In the genomic region with DNA sequence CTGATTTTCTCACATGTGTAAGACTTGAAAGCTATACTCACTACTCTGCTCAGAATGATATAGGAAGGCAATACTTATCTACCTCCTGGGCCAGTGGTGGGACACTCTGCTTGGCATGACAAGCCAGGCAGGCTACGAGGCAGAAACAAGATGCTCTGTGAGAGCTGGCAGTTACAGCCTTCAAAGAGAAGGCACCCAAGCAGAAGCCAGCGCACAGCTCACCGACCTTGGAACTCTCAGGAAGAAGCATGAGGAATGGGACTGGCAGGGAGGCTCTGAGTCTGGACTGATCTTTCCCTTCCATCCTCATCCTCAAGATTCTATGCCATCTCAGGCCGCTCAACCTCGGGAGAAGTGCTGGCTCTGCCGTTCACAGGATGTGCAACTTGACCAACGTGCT, we compare ENCODE assay signal across 28 mouse cellular contexts. TPM values are rescaled to one million over a fixed set of nuclear protein-coding genes. Genes with fewer than 3 reads are reported as not detected.
DNase-seq lines count a peak whose midpoint lies in the region; ATAC-seq lines count a peak whose summit lies in the region.
"Had no signal": no experiment of that assay in that cellular context is flagged by ENCODE, and none has a peak within 500 bp of the region (broad histone marks: within the 10 kb centered on the region; RNA-seq: fewer than 3 reads in every experiment).

No protein-coding gene starts in this region.

- H3K4me1 ChIP-seq in embryonic facial prominence, embryonic 13.5 days, result peaks cover 44% of the 10 kb centered on the region
- H3K4me1 ChIP-seq in embryonic facial prominence, embryonic 10.5 days, result peaks cover 51% of the 10 kb centered on the region
- peaks cover 53% of the 10 kb centered on the region for H3K4me1 ChIP-seq in hindbrain, embryonic 13.5 days (replicated peaks)
- peaks cover 3% of the 10 kb centered on the region; the same call in 1 of the 2 replicates for H3K4me1 ChIP-seq in hindbrain, embryonic 11.5 days (replicated peaks; ENCODE audit: control insufficient read depth, insufficient read depth, low read length)
- peaks cover 49% of the 10 kb centered on the region for H3K4me1 ChIP-seq in limb, embryonic 10.5 days
- H3K4me1 ChIP-seq in neural tube, embryonic 15.5 days, result peaks cover 42% of the 10 kb centered on the region
- H3K4me1 ChIP-seq: liver, embryonic 15.5 days had no signal

- no peaks in the 10 kb centered on the region for H3K36me3 ChIP-seq in embryonic facial prominence, embryonic 13.5 days
- 0 out of 2 replicates have a peak, but pooled peaks cover 4% of the 10 kb centered on the region for H3K36me3 ChIP-seq in embryonic facial prominence, embryonic 10.5 days (replicated peaks)
- no peaks in the 10 kb centered on the region for H3K36me3 ChIP-seq in hindbrain, embryonic 13.5 days
- no peaks in the 10 kb centered on the region for H3K36me3 ChIP-seq in hindbrain, embryonic 11.5 days (ENCODE audit: control insufficient read depth, insufficient read depth, low read length)
- no peaks in the 10 kb centered on the region for H3K36me3 ChIP-seq in limb, embryonic 10.5 days
- peaks cover 4% of the 10 kb centered on the region; the same call in 1 of the 2 replicates for H3K36me3 ChIP-seq in neural tube, embryonic 15.5 days
- H3K36me3 ChIP-seq: embryonic facial prominence, embryonic 12.5 days; heart, embryonic 10.5 days; heart, embryonic 15.5 days; liver, embryonic 15.5 days; stomach, embryonic 15.5 days had no signal

- no peak for DNase-seq in embryonic facial prominence, embryonic 10.5 days (ENCODE audit: low spot score)
- DNase-seq in hindbrain, embryonic 11.5 days (ENCODE audit: low spot score), result no peak
- no peak for DNase-seq in limb, embryonic 10.5 days (ENCODE audit: low spot score)
- no peak for DNase-seq in layer of hippocampus, postnatal 25 days (ENCODE audit: extremely low spot score in 1 of 2, low spot score in 1 of 2)
- DNase-seq: B cell, adult 2 months; cerebellum, adult 11 months; cerebellum, adult 9-10 months; cerebellum, postnatal 36 days; gastrocnemius, postnatal 25 days; kidney, adult 9 months; kidney, postnatal 10 days; lung, embryonic 14.5 days; lung, postnatal 14 days; right cerebral cortex, postnatal 25 days; thymus, postnatal 14 days had no signal

- H3K27ac ChIP-seq in embryonic facial prominence, embryonic 13.5 days, result peak overlapping the region; percentile 55
- H3K27ac ChIP-seq in embryonic facial prominence, embryonic 10.5 days (replicated peaks), result no peak overlapping the region
- H3K27ac ChIP-seq in hindbrain, embryonic 13.5 days, result peak overlapping the region; percentile 64; the same call in 1 of the 2 replicates
- H3K27ac ChIP-seq in hindbrain, embryonic 11.5 days (ENCODE audit: low read depth, low read length), result no peak overlapping the region
- H3K27ac ChIP-seq in limb, embryonic 10.5 days, result peak overlapping the region; percentile 74
- 0 out of 2 replicates have a peak overlapping the region, but pooled peaks have one; percentile 35 for H3K27ac ChIP-seq in neural tube, embryonic 15.5 days (replicated peaks)
- H3K27ac ChIP-seq: heart, embryonic 10.5 days; heart, embryonic 15.5 days; liver, embryonic 15.5 days; stomach, embryonic 15.5 days had no signal

- H3K4me3 ChIP-seq in embryonic facial prominence, embryonic 13.5 days, result no peak overlapping the region
- H3K4me3 ChIP-seq in embryonic facial prominence, embryonic 10.5 days, result no peak overlapping the region
- H3K4me3 ChIP-seq in hindbrain, embryonic 13.5 days, result no peak overlapping the region
- no peak overlapping the region for H3K4me3 ChIP-seq in hindbrain, embryonic 11.5 days (ENCODE audit: low read depth, low read length)
- H3K4me3 ChIP-seq in limb, embryonic 10.5 days, result no peak overlapping the region
- H3K4me3 ChIP-seq in neural tube, embryonic 15.5 days (replicated peaks), result no peak overlapping the region
- H3K4me3 ChIP-seq: embryonic facial prominence, embryonic 12.5 days; forebrain, embryonic 13.5 days; heart, embryonic 10.5 days; heart, embryonic 15.5 days; liver, embryonic 15.5 days; stomach, embryonic 15.5 days had no signal

- 79% methylated on average over 7 of the region's 7 CpGs for WGBS in embryonic facial prominence, embryonic 13.5 days
- WGBS in embryonic facial prominence, embryonic 10.5 days, result 83% methylated on average over 7 of the region's 7 CpGs
- 79% methylated on average over 7 of the region's 7 CpGs for WGBS in hindbrain, embryonic 13.5 days
- 79% methylated on average over 7 of the region's 7 CpGs for WGBS in hindbrain, embryonic 11.5 days
- WGBS in limb, embryonic 10.5 days, result 76% methylated on average over 7 of the region's 7 CpGs
- 67% methylated on average over 7 of the region's 7 CpGs for WGBS in neural tube, embryonic 15.5 days

- no peak overlapping the region for H3K9ac ChIP-seq in embryonic facial prominence, embryonic 13.5 days
- H3K9ac ChIP-seq in hindbrain, embryonic 13.5 days, result no peak overlapping the region
- H3K9ac ChIP-seq in hindbrain, embryonic 11.5 days (ENCODE audit: low read depth, low read length), result no peak overlapping the region
- H3K9ac ChIP-seq in neural tube, embryonic 15.5 days (replicated peaks), result no peak overlapping the region
- H3K9ac ChIP-seq: embryonic facial prominence, embryonic 12.5 days; forebrain, embryonic 13.5 days; heart, embryonic 15.5 days; liver, embryonic 15.5 days; lung, embryonic 14.5 days; stomach, embryonic 15.5 days had no signal

- ATAC-seq in embryonic facial prominence, embryonic 13.5 days (ENCODE audit: insufficient number of reproducible peaks, insufficient read depth, low FRiP score, low TSS enrichment, low read depth), result no peak
- no peak for ATAC-seq in hindbrain, embryonic 13.5 days (ENCODE audit: low FRiP score)
- no peak for ATAC-seq in hindbrain, embryonic 11.5 days (ENCODE audit: low FRiP score)
- no peak for ATAC-seq in neural tube, embryonic 15.5 days (ENCODE audit: low FRiP score)
- ATAC-seq: activated CD4-positive, CD25-positive, alpha-beta regulatory T cell, adult 4 months; forebrain, embryonic 13.5 days; intestine, postnatal 0 days; midbrain, embryonic 16.5 days had no signal

- no peak overlapping the region for H3K4me2 ChIP-seq in embryonic facial prominence, embryonic 13.5 days
- H3K4me2 ChIP-seq in hindbrain, embryonic 13.5 days, result no peak overlapping the region
- H3K4me2 ChIP-seq in hindbrain, embryonic 11.5 days (replicated peaks; ENCODE audit: low read depth, low read length), result no peak overlapping the region
- no peak overlapping the region for H3K4me2 ChIP-seq in neural tube, embryonic 15.5 days
- H3K4me2 ChIP-seq: embryonic facial prominence, embryonic 12.5 days; forebrain, embryonic 13.5 days; heart, embryonic 15.5 days; liver, embryonic 15.5 days; lung, embryonic 14.5 days; stomach, embryonic 15.5 days had no signal

- no peaks in the 10 kb centered on the region for H3K27me3 ChIP-seq in embryonic facial prominence, embryonic 13.5 days
- peaks cover 9% of the 10 kb centered on the region; the same call in 1 of the 2 replicates for H3K27me3 ChIP-seq in embryonic facial prominence, embryonic 10.5 days (replicated peaks; ENCODE audit: low read depth, poor library complexity, severe bottlenecking)
- H3K27me3 ChIP-seq in hindbrain, embryonic 13.5 days, result no peaks in the 10 kb centered on the region
- no peaks in the 10 kb centered on the region for H3K27me3 ChIP-seq in hindbrain, embryonic 11.5 days (ENCODE audit: control insufficient read depth, insufficient read depth, low read length)
- no peaks in the 10 kb centered on the region for H3K27me3 ChIP-seq in limb, embryonic 10.5 days (ENCODE audit: low read depth, poor library complexity, severe bottlenecking)
- no peaks in the 10 kb centered on the region for H3K27me3 ChIP-seq in neural tube, embryonic 15.5 days (replicated peaks)
- H3K27me3 ChIP-seq: CH12.LX; embryonic facial prominence, embryonic 12.5 days; forebrain, embryonic 13.5 days; heart, embryonic 15.5 days; stomach, embryonic 15.5 days had no signal

- 0 out of 2 replicates have a peak, but pooled peaks cover 4% of the 10 kb centered on the region for H3K9me3 ChIP-seq in embryonic facial prominence, embryonic 13.5 days
- H3K9me3 ChIP-seq in embryonic facial prominence, embryonic 10.5 days, result peaks cover 11% of the 10 kb centered on the region; the same call in 1 of the 2 replicates
- no peaks in the 10 kb centered on the region for H3K9me3 ChIP-seq in hindbrain, embryonic 13.5 days
- no peaks in the 10 kb centered on the region; the same call in 1 of the 2 replicates for H3K9me3 ChIP-seq in hindbrain, embryonic 11.5 days (ENCODE audit: control insufficient read depth, low read length)
- no peaks in the 10 kb centered on the region for H3K9me3 ChIP-seq in limb, embryonic 10.5 days (replicated peaks)
- no peaks in the 10 kb centered on the region for H3K9me3 ChIP-seq in neural tube, embryonic 15.5 days (replicated peaks)
- H3K9me3 ChIP-seq: heart, embryonic 15.5 days; liver, embryonic 15.5 days; stomach, embryonic 15.5 days had no signal

RNA-seq across cellular contexts. Expression of gene Nepro, which starts 38.7 kb away (rescaled TPM):
- 9.9 and 10.0 TPM in 2 replicates for polyA plus RNA-seq in embryonic facial prominence, embryonic 13.5 days (2015; fragmentation: Nextera tagmentation; extraction: Ambion mirVana)
- polyA plus RNA-seq in embryonic facial prominence, embryonic 10.5 days (2016; fragmentation: Nextera tagmentation; extraction: Ambion mirVana), result 13.4 and 14.1 TPM in 2 replicates
- 4.9 and 5.0 TPM in 2 replicates for polyA plus RNA-seq in hindbrain, embryonic 13.5 days (2015; fragmentation: Nextera tagmentation; extraction: Ambion mirVana)
- polyA plus RNA-seq in hindbrain, embryonic 11.5 days (2014; fragmentation: Nextera tagmentation; extraction: Ambion mirVana), result 10.6 and 13.1 TPM in 2 replicates
- 14.0 and 15.7 TPM in 2 replicates for polyA plus RNA-seq in limb, embryonic 10.5 days (2016; fragmentation: Nextera tagmentation; extraction: Ambion mirVana)
- polyA plus RNA-seq in neural tube, embryonic 15.5 days (2015; fragmentation: Nextera tagmentation; extraction: Ambion mirVana), result 3.4 and 4.5 TPM in 2 replicates
- 1 to 10 TPM; 4.1 to 4.9 TPM for total RNA-seq in layer of hippocampus, postnatal 25 days (2021)

Comparison
In these comparisons a context has a peak if more than half of its experiments do, and no peak if none do; other contexts are left out.
1. H3K27ac ChIP-seq: peak in embryonic facial prominence, embryonic 13.5 days (single experiment), hindbrain, embryonic 13.5 days (single experiment), limb, embryonic 10.5 days (single experiment) and neural tube, embryonic 15.5 days (single experiment); none in embryonic facial prominence, embryonic 10.5 days (single experiment) and hindbrain, embryonic 11.5 days (single experiment).